Mouse (Mus musculus) ES-Bruce4 (cell line): ENCODE measurements around the gene Gm18336. TPM values are rescaled to one million over a fixed set of nuclear protein-coding genes. Genes with fewer than 3 reads are reported as not detected.

ENCODE experiments used
- H3K27ac ChIP-seq: 2 replicates; pipeline ENCODE4 v1.5.1; 2012; ENCODE audit warnings: low read length, inconsistent platforms; ENCODE audit not compliant: insufficient read depth
- H3K27me3 ChIP-seq: 2 replicates; pipeline ENCODE4 v1.6.1; 2012; ENCODE audit warnings: mild to moderate bottlenecking, low read length, inconsistent platforms; ENCODE audit not compliant: control insufficient read depth, poor library complexity, insufficient read depth, severe bottlenecking
- H3K36me3 ChIP-seq: 2 replicates; pipeline ENCODE4 v1.6.1; 2012; ENCODE audit warnings: inconsistent platforms, mild to moderate bottlenecking, low read length, moderate library complexity; ENCODE audit not compliant: control insufficient read depth, poor library complexity, insufficient read depth, severe bottlenecking
- H3K4me1 ChIP-seq: one replicate; pipeline ENCODE4 v1.8.1; 2011; ENCODE audit warnings: low read length; ENCODE audit not compliant: control insufficient read depth, insufficient read depth
- H3K4me3 ChIP-seq: 2 replicates; pipeline ENCODE4 v1.5.1; 2011; ENCODE audit warnings: low read depth, mild to moderate bottlenecking, low read length
- H3K9ac ChIP-seq: 2 replicates; pipeline ENCODE4 v1.6.1; 2012; ENCODE audit warnings: low read depth, mild to moderate bottlenecking, inconsistent platforms; ENCODE audit not compliant: poor library complexity, severe bottlenecking
- H3K9me3 ChIP-seq: replicated peaks from 2 replicates; pipeline ENCODE4 v1.6.1; 2012; ENCODE audit warnings: mild to moderate bottlenecking, low read length, inconsistent platforms; ENCODE audit not compliant: control insufficient read depth, poor library complexity, insufficient read depth, severe bottlenecking
- CTCF ChIP-seq: IDR thresholded peaks from one replicate; pipeline ENCODE4 v1.8.1; 2011; ENCODE audit warnings: low read depth, low read length
- EP300 ChIP-seq: IDR thresholded peaks from 2 replicates; pipeline ENCODE4 v1.6.1; 2011; ENCODE audit warnings: low read depth, low read length; ENCODE audit not compliant: insufficient read depth
- POLR2A ChIP-seq: IDR thresholded peaks from one replicate; pipeline ENCODE4 v1.8.1; 2011; ENCODE audit warnings: low read length; ENCODE audit not compliant: insufficient read depth
- polyA plus RNA-seq: library from polyadenylated mRNA; stranded (reverse); fragments of >200 nt; gene quantifications from 2 replicates; pipeline ENCODE4 v1.2.4, GENCODE M21; 2011; ENCODE audit warnings: low read depth; ENCODE audit not compliant: missing spikeins, insufficient read depth, insufficient read length

The Gm18336 gene
- polyA plus RNA-seq, 1 experiment = 0.73 TPM

GRCm38 (mm10) chrX:73410880-73411517, 12.5 kb upstream of the Gm18336 start, which contains the start of gene Zfp92:
Zfp92 (plus strand) TSS chrX:73411096.
- H3K4me3 ChIP-seq = no peak within 1 kb of the TSS
- no peak for TF ChIP-seq CTCF
- no peak for TF ChIP-seq EP300
- H3K4me1 ChIP-seq = no peaks in the 10 kb centered on the region
- no peaks in the 10 kb centered on the region for H3K9me3 ChIP-seq
- H3K36me3 ChIP-seq = no peaks in the 10 kb centered on the region
- no peak within 1 kb of the TSS for H3K27ac ChIP-seq
- H3K27me3 ChIP-seq = no peaks in the 10 kb centered on the region
- no peak within 1 kb of the TSS for H3K9ac ChIP-seq

GRCm38 (mm10) chrX:73401616-73402015, 3.1 kb upstream of the Gm18336 start:
- H3K9me3 ChIP-seq = no peaks in the 10 kb centered on the region
- no peaks in the 10 kb centered on the region for H3K4me1 ChIP-seq
- no peak for TF ChIP-seq EP300
- no peak for TF ChIP-seq CTCF
- TF ChIP-seq POLR2A = no peak
- H3K4me3 ChIP-seq = peak overlapping the region; percentile 27; the same call in 1 of the 2 replicates
- H3K27ac ChIP-seq = no peak overlapping the region
- no peaks in the 10 kb centered on the region for H3K36me3 ChIP-seq
- no peak overlapping the region for H3K9ac ChIP-seq
- H3K27me3 ChIP-seq = no peaks in the 10 kb centered on the region

- Histone ChIP-seq H3K9me3 (no peaks in the 10 kb centered on the region), H3K4me1 (no peaks in the 10 kb centered on the region), H3K27ac (no peak overlapping the region)
These were observed 2.4 kb upstream of the Gm18336 start for GRCm38 (mm10) chrX:73400951-73401350.

GRCm38 (mm10) chrX:73396446-73396845, 2.1 kb downstream of the Gm18336 start:
- H3K4me3 ChIP-seq = no peak overlapping the region
- H3K4me1 ChIP-seq = no peaks in the 10 kb centered on the region
- H3K9ac ChIP-seq = no peak overlapping the region
- H3K27ac ChIP-seq = no peak overlapping the region
- H3K9me3 ChIP-seq = no peaks in the 10 kb centered on the region
- TF ChIP-seq POLR2A (no peak), CTCF (no peak), EP300 (no peak)
- no peaks in the 10 kb centered on the region for H3K27me3 ChIP-seq
- H3K36me3 ChIP-seq = no peaks in the 10 kb centered on the region

More at GRCm38 (mm10) chrX:73400951-73401350, 2.4 kb upstream of the Gm18336 start:
- H3K36me3 ChIP-seq = no peaks in the 10 kb centered on the region
- H3K9ac ChIP-seq = no peak overlapping the region
- no peaks in the 10 kb centered on the region for H3K27me3 ChIP-seq
- peak overlapping the region; percentile 27 for H3K4me3 ChIP-seq
- no peak for TF ChIP-seq POLR2A

- H3K27ac ChIP-seq = no peak overlapping the region
- no peaks in the 10 kb centered on the region for H3K27me3 ChIP-seq
- H3K4me3 ChIP-seq = no peak overlapping the region
- no peaks in the 10 kb centered on the region for H3K9me3 ChIP-seq
- no peaks in the 10 kb centered on the region for H3K4me1 ChIP-seq
- no peaks in the 10 kb centered on the region for H3K36me3 ChIP-seq
- H3K9ac ChIP-seq = no peak overlapping the region
- TF ChIP-seq EP300 (no peak), CTCF (no peak), POLR2A (no peak)
These were observed 7.1 kb downstream of the Gm18336 start for GRCm38 (mm10) chrX:73391481-73391880.

- H3K27ac ChIP-seq = no peak overlapping the region
- no peaks in the 10 kb centered on the region for H3K36me3 ChIP-seq
- no peak overlapping the region for H3K9ac ChIP-seq
- TF ChIP-seq EP300 = no peak
- no peaks in the 10 kb centered on the region for H3K27me3 ChIP-seq
- H3K4me3 ChIP-seq = no peak overlapping the region
- H3K4me1 ChIP-seq = no peaks in the 10 kb centered on the region
- H3K9me3 ChIP-seq = no peaks in the 10 kb centered on the region
These were observed 13.6 kb downstream of the Gm18336 start for GRCm38 (mm10) chrX:73384924-73385323.
